Mouse (Mus musculus) CH12F3 (cell line): ENCODE measurements around the gene Robo1.

Experiments
- in situ Hi-C: fragments of 300-500 bp; cut with MboI; formaldehyde crosslinking; loops from 2 replicates; pipeline ENCODE4 v1.14.3; 2020; ENCODE audit warnings: low sequenced_read_pairs

Robo1 gene

GRCm38 (mm10) chr16:72800788-72801187 lies 492.7 kb downstream of the Robo1 start:
- in situ Hi-C loops: no loop called here

- in situ Hi-C loops: no loop called here
Observed at GRCm38 (mm10) chr16:72808351-72808750, 500.2 kb downstream of the Robo1 start.

DNA sequence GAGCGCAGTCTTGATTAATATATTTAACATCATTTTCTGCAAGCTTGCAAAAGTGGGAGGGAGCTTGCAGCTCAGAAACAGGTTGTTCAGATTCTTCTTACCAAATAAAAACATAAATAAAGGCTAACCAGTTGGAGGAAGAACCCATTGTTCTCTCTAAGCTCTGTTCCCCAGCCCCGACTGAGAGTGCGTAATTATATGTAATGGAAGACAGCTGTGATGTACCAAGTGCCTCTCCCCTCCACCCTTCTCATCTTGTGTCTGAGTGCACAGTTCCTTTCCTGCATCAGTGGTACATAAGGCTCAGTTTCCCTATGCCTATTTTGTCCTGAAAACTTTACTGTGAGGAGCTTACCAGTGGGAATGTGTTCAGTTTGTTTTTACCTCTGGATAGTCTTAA lies 502.8 kb downstream of the Robo1 start:
- in situ Hi-C loops: no loop called here

- in situ Hi-C loops: no loop called here
Observed at GRCm38 (mm10) chr16:72811494-72811893, 503.4 kb downstream of the Robo1 start.

DNA sequence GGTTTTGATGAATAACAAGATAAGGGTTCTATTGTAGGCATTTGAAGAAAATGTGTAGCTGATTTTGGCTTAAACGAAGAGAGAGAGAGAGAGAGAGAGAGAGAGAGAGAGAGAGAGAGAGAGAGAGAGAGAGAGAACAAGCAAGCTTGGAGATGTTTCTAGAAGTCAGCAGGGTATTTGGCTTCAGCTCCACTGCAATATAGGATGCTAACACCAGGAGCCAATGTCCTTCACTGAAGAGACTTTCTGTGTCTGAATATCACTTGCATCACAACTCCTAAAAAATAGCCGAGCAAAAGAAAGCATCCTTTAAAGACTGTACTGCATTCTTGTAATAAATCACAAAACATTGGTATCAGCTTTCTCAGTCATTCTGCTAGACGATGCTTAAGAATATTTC lies 503.8 kb downstream of the Robo1 start:
- in situ Hi-C loops: no loop called here

- in situ Hi-C loops: no loop called here
Observed at GRCm38 (mm10) chr16:72828381-72828780, 520.3 kb downstream of the Robo1 start.

DNA sequence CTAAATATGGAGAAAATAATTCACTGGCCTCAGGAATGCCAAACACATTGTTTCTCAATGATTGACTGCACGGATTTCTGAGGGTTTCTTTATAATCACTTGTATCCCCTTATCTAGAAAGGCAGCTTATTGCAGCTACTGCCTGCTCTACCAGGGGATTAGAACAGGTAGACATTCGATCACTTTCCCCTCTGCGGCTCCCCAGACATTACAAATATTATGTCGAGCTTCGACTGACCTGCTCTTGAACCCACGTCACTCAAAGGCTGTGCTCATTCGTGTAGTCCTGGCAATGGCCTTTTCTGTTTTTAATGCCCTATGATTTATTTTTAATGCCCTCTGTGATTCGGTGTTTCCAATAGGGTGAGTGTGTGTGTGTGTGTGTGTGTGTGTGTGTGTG lies 521.4 kb downstream of the Robo1 start:
- in situ Hi-C loops: no loop called here

- in situ Hi-C loops: no loop called here
Observed at GRCm38 (mm10) chr16:72830394-72831056, 522.4 kb downstream of the Robo1 start.

GRCm38 (mm10) chr16:72834266-72834665 lies 526.2 kb downstream of the Robo1 start:
- in situ Hi-C loops: no loop called here

- in situ Hi-C loops: no loop called here
Observed at GRCm38 (mm10) chr16:72839031-72839430, 530.9 kb downstream of the Robo1 start.

DNA sequence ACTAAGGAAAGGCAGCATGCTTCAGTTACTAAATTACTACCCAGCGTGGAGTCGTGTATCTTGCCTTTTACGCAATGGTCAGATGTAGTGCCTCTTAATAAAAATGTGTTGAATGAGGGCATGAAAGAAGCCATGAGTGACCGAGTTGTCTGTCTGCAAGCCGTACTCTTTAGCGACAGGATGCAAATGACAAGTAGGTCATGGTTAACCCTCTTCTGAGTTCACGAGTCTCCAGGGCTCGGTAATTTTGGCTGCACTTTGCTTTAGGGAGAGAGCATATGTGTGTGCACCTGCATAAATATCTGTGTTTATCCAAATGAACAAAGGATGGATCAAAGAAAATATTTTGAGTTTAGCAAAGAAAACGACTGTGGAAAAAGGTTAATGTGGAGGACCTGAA lies 533.0 kb downstream of the Robo1 start:
- in situ Hi-C loops: no loop called here

GRCm38 (mm10) chr16:72854101-72854500 lies 546.0 kb downstream of the Robo1 start:
- in situ Hi-C loops: no loop called here

DNA sequence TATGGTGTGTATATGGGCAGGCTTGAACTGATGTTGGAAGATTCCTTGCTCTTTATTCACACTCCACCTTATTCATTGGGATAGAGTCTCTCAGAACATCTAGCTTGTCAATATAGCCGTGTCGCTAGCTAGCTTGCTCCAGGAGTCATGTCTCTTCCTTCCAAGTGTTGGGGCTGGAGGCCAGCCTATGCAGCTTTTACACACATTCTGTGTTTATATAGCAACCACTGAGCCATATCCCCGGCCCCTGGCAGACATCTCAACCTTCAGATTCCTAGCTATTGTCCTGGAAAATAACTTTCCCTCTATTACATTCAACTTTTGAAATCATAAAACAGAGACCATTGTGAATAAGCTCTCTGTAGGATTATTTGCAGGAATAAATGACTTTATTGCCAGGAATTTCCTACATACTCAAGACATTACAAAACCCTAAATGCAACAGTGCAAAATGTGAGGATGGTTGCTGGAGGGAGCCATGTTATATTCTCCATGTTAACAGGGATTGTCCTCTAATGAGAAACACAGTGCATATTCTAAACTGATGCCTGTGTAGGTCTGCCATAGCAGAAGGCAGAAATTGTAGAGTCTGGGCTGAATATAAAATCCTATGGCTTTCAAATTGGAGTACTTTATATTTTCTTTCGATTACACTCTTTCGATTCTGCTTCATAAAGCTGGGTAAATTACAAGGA lies 546.9 kb downstream of the Robo1 start:
- in situ Hi-C loops: no loop called here

DNA sequence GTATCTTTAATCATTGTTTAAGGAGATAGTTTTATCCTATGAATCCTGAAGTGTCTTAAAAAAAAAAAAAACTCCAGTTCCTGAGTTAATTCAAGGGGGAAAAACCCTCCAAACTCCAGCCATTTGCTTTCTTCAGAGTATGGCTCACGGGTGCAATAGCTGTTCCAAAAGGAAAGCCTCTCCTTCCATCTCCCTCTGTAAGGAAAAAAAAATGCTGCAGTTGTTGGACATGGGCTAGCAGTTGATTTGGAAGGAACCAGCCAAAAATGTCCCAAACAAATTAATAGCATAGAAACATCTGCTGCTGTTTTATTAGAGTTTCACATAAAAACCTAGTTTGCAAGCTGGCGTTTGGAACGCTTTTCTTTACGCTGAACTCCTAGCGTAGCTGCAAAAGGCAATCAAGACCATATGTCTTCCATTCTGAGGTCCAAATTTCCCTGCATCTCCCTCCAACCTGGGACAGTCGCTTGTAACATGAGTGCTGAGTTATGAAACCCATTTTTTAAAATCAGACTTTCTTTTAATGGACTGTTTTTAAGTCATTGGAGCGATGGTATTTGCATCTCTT lies 553.7 kb downstream of the Robo1 start:
- in situ Hi-C loops: no loop called here

- in situ Hi-C loops: no loop called here
Observed at GRCm38 (mm10) chr16:72866011-72866410, 557.9 kb downstream of the Robo1 start.

DNA sequence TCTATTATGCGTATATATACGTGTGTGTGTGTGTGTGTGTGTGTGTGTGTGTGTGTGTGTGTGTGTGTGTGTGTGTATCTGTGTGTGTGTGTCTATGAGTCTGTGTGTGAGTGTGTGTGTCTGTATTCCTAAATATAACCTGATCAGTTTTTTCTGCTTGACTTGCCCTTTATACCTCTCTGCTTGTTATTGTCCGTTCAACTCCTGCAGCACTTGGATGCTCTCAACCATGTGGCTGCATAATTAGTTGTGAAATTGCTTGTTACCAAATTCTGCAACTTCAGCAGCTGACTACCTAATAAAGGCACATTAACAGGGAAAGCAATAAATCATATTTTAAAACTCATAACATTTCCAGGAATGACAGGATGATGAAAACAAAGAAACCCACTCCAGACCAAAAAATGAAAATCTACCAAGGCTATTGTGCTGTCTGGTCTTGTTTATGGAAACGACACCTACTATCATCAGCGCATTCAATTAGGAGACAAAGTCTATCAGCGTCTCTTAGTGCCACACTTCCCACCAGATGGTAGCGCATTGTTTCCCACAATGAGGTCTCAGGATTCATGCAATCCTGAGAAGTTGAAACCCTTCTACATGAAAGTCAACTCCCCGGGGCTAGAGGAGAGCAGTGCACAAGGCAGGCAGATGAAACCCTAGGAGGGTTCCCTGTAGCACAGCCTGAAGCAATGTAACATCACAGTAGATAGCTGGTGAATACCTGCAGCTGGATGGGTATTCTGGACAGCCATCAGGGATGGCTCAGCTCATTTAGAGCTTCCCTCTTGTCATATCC lies 567.0 kb downstream of the Robo1 start:
- in situ Hi-C loops: no loop called here

- in situ Hi-C loops: no loop called here
Observed at GRCm38 (mm10) chr16:72888108-72888507, 580.0 kb downstream of the Robo1 start.

GRCm38 (mm10) chr16:72889401-72889800 lies 581.3 kb downstream of the Robo1 start:
- in situ Hi-C loops: no loop called here

DNA sequence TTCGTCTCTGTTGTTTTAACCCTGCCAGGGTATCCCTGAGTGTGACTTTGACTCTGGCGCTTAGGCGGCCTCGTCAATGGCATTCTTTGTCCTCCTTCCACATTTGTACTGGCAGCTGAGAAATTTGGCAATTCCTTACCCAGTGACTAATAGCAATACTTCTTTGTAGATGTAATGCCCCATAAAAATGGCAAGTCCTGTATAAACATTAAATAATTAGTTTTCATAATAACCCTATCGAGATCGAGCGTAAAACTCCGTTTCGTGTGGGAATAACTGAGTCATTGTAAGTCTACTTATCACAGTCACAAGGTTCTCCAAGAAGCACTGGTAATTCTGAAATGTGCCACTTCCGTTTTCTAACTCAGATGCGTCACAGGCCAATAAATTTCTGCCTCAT lies 589.0 kb downstream of the Robo1 start:
- in situ Hi-C loops: no loop called here

DNA sequence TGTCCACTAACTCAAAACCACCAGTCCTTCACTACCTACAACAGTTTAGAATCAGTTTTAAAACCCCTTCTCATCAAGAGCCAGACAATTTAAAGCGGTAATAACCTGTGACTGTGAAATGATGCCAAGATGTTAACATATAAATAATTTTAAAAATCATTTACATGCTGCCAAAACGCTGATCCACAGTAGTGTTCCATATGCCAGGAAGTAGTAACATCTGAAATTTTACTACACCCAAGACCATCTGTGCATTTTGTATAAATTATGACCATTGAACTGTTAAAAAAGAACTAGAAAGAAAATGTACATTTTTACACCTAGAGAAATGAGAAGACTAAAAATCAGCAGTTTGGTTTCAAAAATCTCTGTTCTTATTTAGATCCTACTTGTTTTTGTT lies 600.8 kb downstream of the Robo1 start:
- in situ Hi-C loops: no loop called here

DNA sequence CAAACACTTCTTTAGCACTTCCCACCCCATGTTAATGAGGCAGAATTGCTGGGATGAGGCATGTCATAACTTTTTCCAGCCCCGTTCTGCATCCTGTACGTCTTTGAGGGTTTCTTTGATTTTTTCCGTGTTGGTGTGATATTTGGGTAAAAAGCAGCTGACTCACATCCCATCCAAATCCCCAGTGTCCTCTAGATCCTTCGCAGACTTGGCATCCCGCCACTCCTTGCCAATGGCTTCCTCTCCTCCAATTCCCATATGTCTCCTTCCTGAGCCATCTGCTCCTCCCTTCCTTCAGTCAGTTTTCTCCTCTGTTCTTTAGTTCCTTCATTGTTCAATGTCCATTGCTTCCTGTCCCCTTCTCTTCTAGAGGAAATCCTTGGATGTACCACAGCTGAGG lies 605.0 kb downstream of the Robo1 start:
- in situ Hi-C loops: no loop called here
